Mouse (Mus musculus): Measurements from ENCODE around the gene Glis3.

Glis3 gene

GRCm38 (mm10) chr19:28592981-28593380, 86.9 kb downstream of the Glis3 start:
- DNase-seq (ENCODE audit: extremely low read depth, low read depth, low spot score), result no peak

GRCm38 (mm10) chr19:28591736-28592477, 88.0 kb downstream of the Glis3 start:
- no peak for DNase-seq (ENCODE audit: extremely low read depth, low read depth, low spot score)

- no peak for DNase-seq (ENCODE audit: extremely low read depth, low read depth, low spot score)
Observed at GRCm38 (mm10) chr19:28580499-28580898, 99.4 kb downstream of the Glis3 start.

GRCm38 (mm10) chr19:28579724-28580375, 100.0 kb downstream of the Glis3 start:
- DNase-seq (ENCODE audit: extremely low read depth, low read depth, low spot score), result no peak

DNA sequence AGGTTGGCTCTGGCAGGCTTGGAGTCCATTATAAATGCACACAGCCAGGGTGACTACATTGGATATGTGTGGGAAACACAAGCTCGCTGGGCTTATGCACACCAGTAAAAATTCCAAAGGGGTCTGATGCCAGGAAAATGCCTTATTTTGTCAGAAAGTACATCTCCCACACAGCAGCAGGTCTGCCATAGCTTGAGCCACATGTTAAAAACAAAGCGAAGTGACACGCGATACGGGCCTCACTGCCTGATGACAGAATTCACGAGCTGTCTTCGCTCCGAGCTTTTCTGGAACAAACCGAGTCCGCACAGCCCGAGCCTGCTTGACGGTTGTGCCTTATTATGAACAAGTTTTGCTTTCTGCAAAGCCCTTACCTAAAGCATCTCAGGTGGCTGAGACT, 102.9 kb downstream of the Glis3 start:
- DNase-seq (ENCODE audit: extremely low read depth, low read depth, low spot score), result no peak

GRCm38 (mm10) chr19:28576619-28577018, 103.3 kb downstream of the Glis3 start:
- DNase-seq (ENCODE audit: extremely low read depth, low read depth, low spot score), result no peak

DNA sequence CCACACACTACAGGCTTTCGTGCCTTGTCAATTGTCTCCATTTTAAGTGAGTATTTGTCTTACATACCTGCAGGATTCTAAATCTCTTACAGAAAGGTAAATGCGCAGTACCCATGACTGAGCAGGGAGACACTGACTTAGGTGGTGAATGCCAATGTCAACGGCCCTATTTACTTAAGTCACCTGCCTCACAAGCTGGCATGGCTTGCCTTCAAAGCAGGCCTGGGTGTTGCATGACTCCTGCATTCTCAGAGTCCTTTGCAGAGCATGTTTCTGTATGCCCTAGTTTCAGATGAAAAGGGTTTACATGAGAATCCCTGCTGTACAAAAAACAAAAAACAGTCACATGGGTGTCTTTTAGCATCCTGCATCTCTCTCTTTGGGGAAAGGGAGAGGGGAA, 106.2 kb downstream of the Glis3 start:
- no peak for DNase-seq (ENCODE audit: extremely low read depth, low read depth, low spot score)

DNA sequence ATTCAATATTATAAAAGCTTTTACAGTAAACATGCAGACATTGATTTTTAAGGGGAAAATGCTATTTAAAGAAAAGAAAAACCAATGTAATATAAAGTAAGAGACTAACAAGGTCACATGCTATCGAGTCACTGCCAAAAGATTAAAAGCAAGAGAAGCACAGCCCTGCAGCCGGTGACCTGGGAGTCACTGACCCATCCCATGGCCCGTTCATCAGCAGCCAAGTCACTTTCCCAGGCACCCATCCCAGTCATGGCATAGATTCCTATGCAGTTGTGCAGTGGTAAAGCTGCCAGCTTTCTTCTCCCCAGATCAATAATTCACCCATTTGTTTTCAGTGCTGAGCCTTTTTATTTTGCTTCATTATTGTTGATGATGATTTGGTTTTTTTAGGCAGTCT, 110.0 kb downstream of the Glis3 start:
- no peak for DNase-seq (ENCODE audit: extremely low read depth, low read depth, low spot score)

DNA sequence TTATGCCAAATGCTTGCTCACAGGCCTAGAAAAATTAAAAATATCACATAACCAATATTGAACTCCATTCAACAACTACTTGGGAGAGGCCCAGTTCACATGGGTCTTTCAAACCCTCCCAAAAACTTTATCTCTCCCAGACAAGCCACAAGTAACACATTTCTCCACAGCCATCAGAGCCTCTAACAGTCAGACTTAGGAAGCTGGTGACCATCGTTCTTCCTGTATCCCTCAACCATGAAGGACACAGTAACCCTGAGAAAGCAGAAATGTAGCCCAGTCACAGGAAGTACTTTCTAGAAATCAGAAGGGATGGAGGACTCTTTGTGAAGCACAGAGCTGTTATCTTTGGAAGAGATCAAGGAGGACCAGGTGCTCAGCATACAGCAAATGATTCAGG, 112.8 kb downstream of the Glis3 start:
- no peak for DNase-seq (ENCODE audit: extremely low read depth, low read depth, low spot score)

DNA sequence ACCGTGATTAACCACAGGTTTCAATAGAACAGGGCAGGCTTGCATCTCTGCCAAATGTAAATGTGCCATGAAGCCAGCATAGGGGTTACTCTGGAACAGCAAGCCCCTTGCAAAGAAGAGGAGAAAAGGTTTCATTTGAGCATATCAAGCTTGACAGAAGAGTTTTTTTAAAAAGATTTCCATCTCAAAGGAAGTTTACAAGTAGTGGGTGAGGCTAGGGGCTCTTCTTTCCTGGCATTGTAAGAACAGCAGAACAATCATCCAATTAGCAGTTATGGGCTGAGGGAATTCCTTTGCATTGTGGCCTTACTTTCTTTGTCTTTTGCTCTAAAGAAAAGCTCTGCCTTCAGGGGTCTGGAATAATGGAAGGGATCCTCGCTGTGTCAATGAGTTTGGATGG, 113.3 kb downstream of the Glis3 start:
- no peak for DNase-seq (ENCODE audit: extremely low read depth, low read depth, low spot score)

- no peak for DNase-seq (ENCODE audit: extremely low read depth, low read depth, low spot score)
Observed at GRCm38 (mm10) chr19:28561697-28562002, 118.2 kb downstream of the Glis3 start.

- DNase-seq (ENCODE audit: extremely low read depth, low read depth, low spot score), result no peak
Observed at GRCm38 (mm10) chr19:28560801-28561696, 118.8 kb downstream of the Glis3 start.

GRCm38 (mm10) chr19:28559836-28560235, 120.0 kb downstream of the Glis3 start:
- no peak for DNase-seq (ENCODE audit: extremely low read depth, low read depth, low spot score)

DNA sequence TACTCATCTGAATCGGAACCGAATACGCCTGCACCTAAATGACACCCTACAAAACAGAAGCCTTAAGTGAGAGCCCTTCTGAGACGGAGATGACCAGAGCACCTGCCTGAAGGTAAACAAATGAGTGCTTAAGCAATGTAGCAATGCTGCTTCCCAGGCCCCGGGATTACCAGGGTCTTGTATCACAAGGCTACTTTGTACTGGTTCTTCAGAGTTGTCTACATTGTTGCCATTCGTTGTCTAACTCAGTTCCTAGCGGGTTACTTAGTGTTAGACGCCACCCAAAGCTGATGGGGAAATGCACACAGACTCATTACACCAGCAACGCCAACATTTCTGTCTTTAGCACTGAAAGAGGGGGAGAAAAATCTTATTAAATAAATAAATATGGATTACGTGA, 120.5 kb downstream of the Glis3 start:
- no peak for DNase-seq (ENCODE audit: extremely low read depth, low read depth, low spot score)

GRCm38 (mm10) chr19:28558661-28559060, 121.2 kb downstream of the Glis3 start:
- DNase-seq (ENCODE audit: extremely low read depth, low read depth, low spot score), result no peak

DNA sequence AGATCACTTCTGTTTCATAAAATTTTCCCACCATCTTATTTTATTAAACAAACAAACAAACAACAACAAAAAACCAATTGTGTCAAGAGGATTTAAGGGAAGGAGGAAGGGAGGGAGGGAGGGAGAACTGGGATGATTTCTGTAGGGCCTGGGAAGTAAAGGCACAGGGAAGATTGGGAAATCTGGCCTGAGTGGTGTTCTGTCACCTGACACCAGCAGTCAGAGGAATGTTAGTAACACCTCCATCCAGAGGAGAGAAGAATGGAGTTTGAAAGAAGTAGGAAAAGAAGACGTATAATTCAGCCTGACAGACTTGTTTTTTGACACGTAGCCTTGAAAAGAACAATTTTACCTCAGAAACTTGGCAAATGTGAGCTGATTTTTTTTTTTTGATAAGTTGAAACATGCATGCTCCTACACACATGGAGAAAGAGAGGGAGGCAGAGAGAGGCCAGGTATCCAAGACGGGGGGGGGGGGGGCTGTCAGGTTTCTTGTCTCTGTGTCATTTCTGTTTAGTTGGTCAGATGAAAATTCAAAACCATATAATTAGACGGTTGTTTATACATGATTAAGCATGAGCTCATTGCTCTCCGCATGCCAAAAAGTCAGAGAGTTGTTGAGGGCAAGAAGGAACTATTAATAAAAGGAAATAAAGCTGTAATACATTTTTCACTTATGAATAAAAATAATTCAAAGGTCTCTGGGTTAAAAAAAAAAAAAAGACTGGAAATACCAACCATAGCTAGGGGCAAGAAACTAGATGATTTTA, 122.1 kb downstream of the Glis3 start:
- DNase-seq (ENCODE audit: extremely low read depth, low read depth, low spot score), result no peak

- DNase-seq (ENCODE audit: extremely low read depth, low read depth, low spot score), result no peak
Observed at GRCm38 (mm10) chr19:28555181-28555929, 124.5 kb downstream of the Glis3 start.

GRCm38 (mm10) chr19:28550611-28551010, 129.3 kb downstream of the Glis3 start:
- DNase-seq (ENCODE audit: extremely low read depth, low read depth, low spot score), result no peak

GRCm38 (mm10) chr19:28546933-28547332, 132.9 kb downstream of the Glis3 start:
- DNase-seq (ENCODE audit: extremely low read depth, low read depth, low spot score), result no peak

GRCm38 (mm10) chr19:28545493-28545892, 134.4 kb downstream of the Glis3 start:
- no peak for DNase-seq (ENCODE audit: extremely low read depth, low read depth, low spot score)
